Mouse (Mus musculus) c-Kit-positive CD71-negative TER-119-negative erythroid progenitor cells, embryonic 14.5 days (primary cell): ENCODE data around the gene Eaf2.
"Not testable (repeated sequence)": the region's sequence is repeated elsewhere in the genome, so short reads cannot be mapped to it uniquely, and the experiment has no call there.

ENCODE experiments used
- DNase-seq: peaks from one replicate; pipeline ENCODE4 v3.0.0-alpha.2; 2013; ENCODE audit warnings: low read depth

The Eaf2 gene

GRCm38 (mm10) chr16:36846894-36847293 lies 27.9 kb downstream of the Eaf2 start:
- not testable (repeated sequence) for DNase-seq

- no peak for DNase-seq
Observed at GRCm38 (mm10) chr16:36828820-36829219, 46.0 kb downstream of the Eaf2 start.

DNA sequence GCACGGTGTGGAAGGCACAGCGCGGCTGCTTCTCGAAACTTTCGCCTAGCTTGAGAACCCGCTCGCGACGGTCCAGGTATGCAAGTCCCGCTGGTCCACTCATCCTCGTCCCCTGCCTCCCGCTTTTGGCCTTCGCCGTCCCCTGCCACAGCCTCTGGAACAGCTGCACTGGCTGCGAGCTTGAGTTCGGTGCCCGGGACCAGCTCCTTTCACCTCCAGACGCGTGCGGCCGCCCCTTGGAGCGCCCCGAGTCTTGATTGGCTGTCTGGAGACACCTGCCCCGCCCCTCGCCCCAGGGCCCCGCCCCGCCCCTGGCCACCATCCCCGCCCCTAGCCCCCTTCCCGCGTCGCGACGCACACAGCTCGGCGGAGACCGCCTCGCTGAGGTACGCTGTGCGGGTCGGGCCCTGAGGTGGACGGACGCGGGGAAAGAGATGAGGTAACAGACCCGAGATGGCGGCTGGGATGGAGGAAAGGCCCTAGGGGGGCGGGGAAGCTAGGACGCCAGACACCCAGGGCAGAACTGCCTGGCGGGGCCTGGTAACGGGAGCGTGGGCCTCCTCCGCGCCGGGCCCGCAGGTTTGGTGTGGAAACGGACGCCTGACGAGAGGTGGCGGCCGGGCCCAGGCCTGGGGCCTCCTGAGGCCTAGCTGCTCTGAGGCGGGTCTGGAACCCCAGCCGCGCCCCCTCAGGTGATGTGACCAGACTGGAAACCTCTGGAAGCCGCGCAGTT lies 46.6 kb downstream of the Eaf2 start, which contains the start of gene Iqcb1:
Gene Iqcb1 (plus strand): TSS at position 332 of the 733 bp plus-strand sequence.
- DNase-seq: peak; percentile 62

DNA sequence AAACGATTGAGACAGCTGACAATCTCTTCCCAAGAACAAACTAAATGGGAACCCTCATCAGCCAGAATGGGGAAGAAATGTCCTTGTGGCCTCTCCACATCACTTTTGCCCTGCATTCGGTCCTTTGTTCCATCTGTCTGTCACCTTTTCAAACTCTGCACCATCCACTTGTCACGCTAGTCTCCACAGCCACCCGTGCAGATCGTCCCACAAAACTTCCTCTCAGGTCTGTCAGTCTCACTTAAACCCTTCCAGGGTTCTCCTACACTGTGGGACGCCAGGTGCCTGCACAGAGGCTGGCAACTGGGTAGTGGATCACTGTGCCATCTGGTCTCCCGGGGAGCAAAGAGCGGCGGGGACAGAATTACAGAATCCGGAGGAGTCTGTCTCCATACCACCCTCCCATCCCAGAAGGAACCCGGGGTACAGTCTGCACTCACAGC lies 47.2 kb downstream of the Eaf2 start:
- DNase-seq: peak; percentile 9

- peak; percentile 73 for DNase-seq
Observed at GRCm38 (mm10) chr16:36821474-36821873, 53.3 kb downstream of the Eaf2 start.

DNA sequence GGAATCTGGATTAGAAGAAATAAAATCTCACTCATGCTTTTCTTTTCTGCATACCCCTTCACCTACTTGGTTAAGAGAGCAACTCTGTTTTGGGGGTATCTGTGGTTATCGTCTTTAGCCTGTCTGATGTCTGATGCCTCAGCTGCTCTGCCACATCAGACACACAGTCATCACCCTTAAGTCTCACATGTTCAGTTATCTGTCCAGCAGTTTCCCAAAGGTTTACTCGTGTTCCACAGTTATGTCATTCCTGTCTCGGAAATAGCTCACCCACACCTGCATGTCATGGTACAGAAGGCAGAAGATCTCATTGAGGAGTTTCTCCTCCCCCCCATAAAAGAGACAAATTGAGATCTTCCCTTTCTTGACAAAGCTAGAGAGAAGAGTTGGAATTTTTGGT lies 54.1 kb downstream of the Eaf2 start:
- no peak for DNase-seq

DNA sequence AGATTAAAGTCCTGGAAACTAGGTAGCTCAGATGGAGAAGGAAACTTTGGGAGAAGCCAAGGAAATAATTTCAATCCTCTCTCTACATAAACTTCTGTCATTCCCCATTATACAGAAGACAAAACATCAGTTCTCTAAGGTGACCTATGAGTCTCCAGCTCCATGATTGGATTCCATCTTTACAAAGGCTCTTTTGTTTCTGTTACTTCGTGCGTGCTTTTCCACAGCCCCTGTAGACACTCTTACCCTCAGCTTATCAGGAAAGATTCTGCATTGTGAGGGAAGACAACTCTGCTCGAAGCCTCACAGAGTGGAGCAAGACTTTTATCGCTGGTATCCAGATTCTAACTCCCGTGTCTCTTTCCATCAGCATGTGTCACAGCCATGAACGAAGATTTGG lies 54.8 kb downstream of the Eaf2 start:
- DNase-seq: no peak

DNA sequence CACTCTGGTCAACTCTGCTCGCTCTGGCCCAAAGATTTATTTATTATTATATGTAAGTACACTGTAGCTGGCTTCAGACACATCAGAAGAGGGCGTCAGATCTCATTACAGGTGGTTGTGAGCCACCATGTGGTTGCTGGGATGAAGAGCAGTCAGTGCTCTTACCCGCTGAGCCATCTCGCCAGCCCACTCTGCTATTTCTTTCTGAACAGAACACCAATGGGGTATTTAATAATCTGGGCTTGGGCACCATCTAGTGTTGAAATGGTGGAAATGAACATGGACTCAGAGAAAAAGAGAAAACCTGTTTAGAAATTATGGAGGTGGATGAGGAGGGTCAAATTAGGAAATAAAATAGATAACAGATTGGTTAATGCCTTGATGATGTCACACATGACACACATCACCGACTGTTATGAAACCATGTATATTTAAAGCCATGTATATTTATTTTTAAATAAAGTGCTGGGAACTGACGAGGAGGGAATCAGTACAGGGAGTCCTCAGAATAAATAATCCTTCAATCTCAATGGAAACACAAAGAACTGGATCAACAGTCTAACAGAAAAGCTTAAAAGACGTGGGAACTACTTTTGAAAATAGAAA lies 57.4 kb downstream of the Eaf2 start:
- peak; percentile 80 for DNase-seq

DNA sequence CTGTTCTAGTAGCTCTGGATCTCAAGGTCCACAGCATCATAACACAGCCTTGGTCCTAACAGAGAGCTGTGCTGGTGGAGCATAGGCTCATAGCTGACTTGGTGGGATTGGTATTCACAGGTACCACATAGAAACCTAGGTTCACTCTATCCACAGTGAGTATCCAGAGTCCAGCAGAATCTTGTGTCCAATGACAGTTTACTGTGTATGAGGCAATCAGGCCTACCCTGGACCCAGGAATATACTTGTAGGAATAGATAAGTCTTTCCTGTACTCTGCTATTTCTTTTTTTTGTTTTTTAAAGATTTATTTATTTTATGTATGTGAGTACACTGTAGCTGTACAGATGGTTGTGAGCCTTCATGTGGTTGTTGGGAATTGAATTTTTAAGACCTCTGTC lies 57.9 kb downstream of the Eaf2 start:
- no peak for DNase-seq

DNA sequence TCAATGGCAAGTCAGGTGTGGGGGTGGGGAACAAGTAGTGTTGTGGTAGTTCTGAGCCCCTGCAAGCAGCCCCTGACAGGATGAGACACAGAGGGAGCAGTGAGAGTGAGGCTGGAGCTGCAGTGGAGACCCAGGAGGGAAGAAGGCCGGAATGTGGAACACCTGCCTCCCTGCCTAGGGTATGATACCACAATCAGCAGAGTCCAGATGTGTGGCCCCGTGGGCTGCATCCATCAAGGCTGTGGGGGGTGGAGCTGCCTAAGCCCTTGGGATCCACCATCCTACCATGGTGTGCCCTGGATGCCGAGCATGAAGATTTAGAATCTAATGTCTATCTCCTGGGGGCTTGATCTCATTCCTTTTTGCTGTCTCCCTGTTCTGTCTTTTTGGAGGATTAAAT lies 61.1 kb downstream of the Eaf2 start:
- no peak for DNase-seq

DNA sequence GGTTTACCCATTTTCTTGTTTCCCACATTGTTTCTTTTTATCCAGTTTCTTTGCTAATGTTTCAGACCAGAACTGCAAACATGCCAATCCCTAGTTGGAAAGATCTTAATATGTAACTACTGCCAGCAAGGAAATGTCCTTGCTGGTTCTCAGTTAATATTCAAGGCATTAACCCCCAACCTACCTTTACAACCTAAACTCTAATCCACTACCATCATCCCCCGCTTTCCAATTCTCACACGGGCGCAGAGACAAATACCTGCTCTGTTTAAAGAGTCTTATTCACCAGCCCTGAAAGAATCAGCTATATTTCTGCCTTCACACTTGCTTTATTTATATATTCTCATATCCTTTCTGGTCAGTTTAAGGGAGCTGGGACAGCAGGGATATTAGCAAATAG lies 66.2 kb downstream of the Eaf2 start:
- no peak for DNase-seq

- no peak for DNase-seq
Observed at GRCm38 (mm10) chr16:36802361-36802760, 72.4 kb downstream of the Eaf2 start.

DNA sequence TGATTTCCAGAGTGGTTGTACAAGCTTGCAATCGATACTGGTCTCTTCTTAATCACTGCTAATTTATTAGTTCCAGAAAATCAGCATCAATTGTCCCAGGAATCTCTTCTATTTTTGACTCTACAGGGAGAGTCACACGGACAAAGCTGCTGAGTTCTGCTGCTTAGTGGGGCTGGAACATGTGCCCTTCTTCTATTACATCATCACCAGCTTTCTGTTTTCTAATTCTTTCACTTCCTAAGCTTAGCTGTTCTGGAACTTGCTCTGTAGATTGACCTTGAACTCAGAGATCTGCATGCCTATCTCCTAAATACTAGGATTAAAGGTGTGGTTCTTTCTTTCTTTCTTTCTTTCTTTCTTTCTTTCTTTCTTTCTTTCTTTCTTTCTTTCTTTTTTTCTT lies 76.5 kb downstream of the Eaf2 start:
- no peak for DNase-seq

- no peak for DNase-seq
Observed at GRCm38 (mm10) chr16:36794976-36795375, 79.8 kb downstream of the Eaf2 start.

GRCm38 (mm10) chr16:36790166-36790565 lies 84.6 kb downstream of the Eaf2 start:
- DNase-seq: no peak

DNA sequence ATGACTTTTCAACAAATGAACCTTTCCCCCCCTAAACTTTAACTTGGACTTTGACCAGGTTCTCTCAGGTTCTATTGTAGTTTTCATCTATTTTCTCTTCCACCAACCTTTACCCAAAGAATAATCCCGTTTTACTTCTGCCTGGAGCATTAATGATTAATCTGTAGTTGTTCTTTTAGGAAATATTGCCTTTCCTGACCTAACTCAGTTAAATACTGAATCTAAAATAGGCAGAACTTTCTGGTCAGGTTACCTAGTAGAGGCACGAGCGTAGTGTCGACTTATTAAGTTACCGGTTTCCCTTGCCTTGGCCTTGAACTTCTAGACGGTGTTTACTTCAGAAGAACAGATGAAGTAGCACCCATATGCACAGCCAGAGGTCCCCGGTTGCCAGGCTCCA lies 88.3 kb downstream of the Eaf2 start:
- no peak for DNase-seq

GRCm38 (mm10) chr16:36784594-36785313 lies 90.0 kb downstream of the Eaf2 start, which contains the start of gene Slc15a2:
Gene Slc15a2 (minus strand): TSS chr16:36784962.
- DNase-seq: no peak

DNA sequence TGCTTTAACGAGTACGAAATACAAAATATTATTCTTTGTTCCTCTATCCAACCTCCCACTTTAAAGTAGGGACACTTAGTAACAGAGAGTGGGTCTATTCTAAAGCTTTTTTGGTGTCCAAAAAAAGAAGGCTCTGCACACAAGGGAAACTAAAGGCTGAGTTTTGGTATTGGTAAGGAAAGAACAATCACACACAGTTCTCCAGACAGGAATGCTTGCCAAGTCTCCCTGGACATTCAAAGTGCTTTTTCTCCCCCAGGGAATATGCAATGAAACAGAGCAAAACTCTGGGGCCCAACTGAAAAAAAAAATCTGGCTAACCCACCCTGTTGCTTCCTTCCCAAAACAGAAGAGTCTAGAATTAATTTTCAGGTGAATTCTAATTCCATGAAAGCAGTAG lies 90.7 kb downstream of the Eaf2 start:
- DNase-seq: no peak

GRCm38 (mm10) chr16:36775658-36776057 lies 99.1 kb downstream of the Eaf2 start:
- no peak for DNase-seq

GRCm38 (mm10) chr16:36772996-36773395 lies 101.8 kb downstream of the Eaf2 start:
- DNase-seq: no peak

- DNase-seq: no peak
Observed at GRCm38 (mm10) chr16:36771703-36772102, 103.1 kb downstream of the Eaf2 start.

- no peak for DNase-seq
Observed at GRCm38 (mm10) chr16:36771244-36771643, 103.6 kb downstream of the Eaf2 start.

DNA sequence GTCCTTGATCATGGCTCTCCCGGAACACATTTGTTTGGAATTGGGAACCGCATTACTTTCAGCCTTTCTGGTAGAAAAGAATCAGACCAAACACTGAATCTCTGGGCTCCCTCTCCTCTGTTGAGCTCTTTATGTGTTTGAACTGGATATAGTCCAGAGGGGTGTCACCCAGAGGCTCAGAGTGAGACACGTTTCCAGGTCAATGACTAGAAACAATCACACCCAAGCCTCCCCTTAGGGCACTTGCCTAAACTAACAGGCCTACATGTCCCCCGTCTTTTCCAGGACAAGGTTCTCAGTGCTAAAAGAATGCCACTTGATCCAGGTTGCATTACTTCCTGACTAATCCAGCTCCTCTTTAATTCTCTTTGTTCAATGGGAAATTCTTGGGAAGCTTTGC lies 104.0 kb downstream of the Eaf2 start:
- DNase-seq: no peak
